Mouse (Mus musculus) liver, adult 2 months (tissue): Measurements from ENCODE around the gene Bbs9. TPM values are rescaled to one million over a fixed set of nuclear protein-coding genes. Genes with fewer than 3 reads are reported as not detected.

Source experiments
- DNase-seq: peaks from one replicate; pipeline ENCODE4 v3.0.0-alpha.2; 2011; ENCODE audit warnings: low read depth, low spot score; ENCODE audit errors: extremely low read depth
- H3K27ac ChIP-seq: fragments of 200-500 bp; replicated peaks from 2 replicates; pipeline ENCODE4 v1.5.1; 2012; ENCODE audit warnings: low read depth, mild to moderate bottlenecking, control low read depth, inconsistent platforms, low read length; ENCODE audit not compliant: insufficient read depth
- H3K27me3 ChIP-seq: fragments of 200-500 bp; 2 replicates; pipeline ENCODE4 v1.6.1; 2012; ENCODE audit warnings: mild to moderate bottlenecking, moderate library complexity, low read length, inconsistent platforms; ENCODE audit not compliant: control insufficient read depth, insufficient read depth
- H3K36me3 ChIP-seq: fragments of 200-500 bp; 2 replicates; pipeline ENCODE4 v1.6.1; 2012; ENCODE audit warnings: low read length, inconsistent platforms; ENCODE audit not compliant: control insufficient read depth, insufficient read depth
- H3K4me1 ChIP-seq: fragments of 200-500 bp; 2 replicates; pipeline ENCODE4 v1.6.1; 2011; ENCODE audit warnings: low read length; ENCODE audit not compliant: control insufficient read depth, insufficient read depth
- H3K4me3 ChIP-seq: fragments of 200-500 bp; 2 replicates; pipeline ENCODE4 v1.5.1; 2011; ENCODE audit warnings: low read depth, mild to moderate bottlenecking, control low read depth, low read length, moderate library complexity; ENCODE audit not compliant: insufficient read depth
- H3K79me2 ChIP-seq: fragments of 200-500 bp; 2 replicates; pipeline ENCODE4 v1.6.1; 2012; ENCODE audit warnings: inconsistent platforms, mild to moderate bottlenecking, low read length, moderate library complexity; ENCODE audit not compliant: control insufficient read depth, insufficient read depth
- H3K9ac ChIP-seq: fragments of 200-500 bp; 2 replicates; pipeline ENCODE4 v1.6.1; 2012; ENCODE audit warnings: low read depth, mild to moderate bottlenecking, control low read depth, inconsistent platforms, low read length
- CTCF ChIP-seq: fragments of 200-500 bp; IDR thresholded peaks from 2 replicates; pipeline ENCODE4 v1.5.1; 2011; ENCODE audit warnings: low read depth, low read length, control low read depth
- POLR2A ChIP-seq: fragments of 200-500 bp; IDR thresholded peaks from 2 replicates; pipeline ENCODE4 v1.6.1; 2011; ENCODE audit warnings: low read length, control low read depth; ENCODE audit not compliant: insufficient read depth; ENCODE audit errors: extremely low read depth
- WGBS: fragments of 180-500 bp; shearing (Covaris S2); methylation state at CpG from one replicate; pipeline ENCODE4 v1.1.7; 2018; 5-methylcytosine and 5-hydroxymethylcytosine counted together
- polyA plus RNA-seq: library from polyadenylated mRNA; depleted of rRNA; stranded (reverse); fragments of >200 nt; gene quantifications from 2 replicates; pipeline ENCODE4 v1.2.3, GENCODE M21; 2012
- total RNA-seq: library from RNA; depleted of rRNA; stranded (reverse); fragments of >200 nt; gene quantifications from 2 replicates; pipeline ENCODE4 v1.2.3, GENCODE M21; 2014

Gene Bbs9
- total and polyA plus RNA-seq, 2 experiments: 3.3 to 8.0 TPM

DNA sequence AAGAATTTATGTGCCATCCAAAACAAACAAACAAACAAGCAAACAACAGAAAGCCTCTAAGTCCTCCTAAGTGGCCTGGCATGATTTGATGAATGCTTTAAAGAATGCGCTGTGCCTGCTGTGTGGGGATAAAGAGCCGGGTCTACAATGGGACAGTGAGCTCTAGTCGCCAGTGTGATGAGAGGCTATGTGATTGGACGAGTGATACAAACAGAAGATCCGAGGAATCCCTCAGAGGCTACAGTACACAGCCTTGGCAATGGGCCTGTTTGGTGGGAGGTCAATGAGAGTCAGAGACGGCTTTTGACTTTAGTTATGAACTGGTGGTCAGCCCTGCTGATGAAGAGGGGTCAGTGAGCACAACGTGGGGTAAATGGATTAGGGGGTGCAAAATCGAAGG lies 349.4 kb downstream of the Bbs9 start:
- no peaks in the 10 kb centered on the region for H3K36me3 ChIP-seq
- TF ChIP-seq CTCF (no peak), POLR2A (no peak)
- no peaks in the 10 kb centered on the region for H3K4me1 ChIP-seq
- no peak overlapping the region for H3K27ac ChIP-seq
- no peaks in the 10 kb centered on the region for H3K27me3 ChIP-seq
- DNase-seq: no peak
- WGBS: 65% methylated on average over 8 of the region's 8 CpGs
- H3K9ac ChIP-seq: no peak overlapping the region
- no peaks in the 10 kb centered on the region for H3K79me2 ChIP-seq
- H3K4me3 ChIP-seq: no peak overlapping the region

- no peak for TF ChIP-seq CTCF
- no peak for TF ChIP-seq POLR2A
- Histone ChIP-seq H3K4me3 (no peak overlapping the region), H3K4me1 (no peaks in the 10 kb centered on the region), H3K27ac (no peak overlapping the region), H3K27me3 (no peaks in the 10 kb centered on the region), H3K79me2 (no peaks in the 10 kb centered on the region), H3K36me3 (no peaks in the 10 kb centered on the region), H3K9ac (no peak overlapping the region)
- DNase-seq: peak; percentile 8
- WGBS: 64% methylated on average over 3 of the region's 3 CpGs
Observed at GRCm38 (mm10) chr9:22826571-22826990, 351.1 kb downstream of the Bbs9 start.

DNA sequence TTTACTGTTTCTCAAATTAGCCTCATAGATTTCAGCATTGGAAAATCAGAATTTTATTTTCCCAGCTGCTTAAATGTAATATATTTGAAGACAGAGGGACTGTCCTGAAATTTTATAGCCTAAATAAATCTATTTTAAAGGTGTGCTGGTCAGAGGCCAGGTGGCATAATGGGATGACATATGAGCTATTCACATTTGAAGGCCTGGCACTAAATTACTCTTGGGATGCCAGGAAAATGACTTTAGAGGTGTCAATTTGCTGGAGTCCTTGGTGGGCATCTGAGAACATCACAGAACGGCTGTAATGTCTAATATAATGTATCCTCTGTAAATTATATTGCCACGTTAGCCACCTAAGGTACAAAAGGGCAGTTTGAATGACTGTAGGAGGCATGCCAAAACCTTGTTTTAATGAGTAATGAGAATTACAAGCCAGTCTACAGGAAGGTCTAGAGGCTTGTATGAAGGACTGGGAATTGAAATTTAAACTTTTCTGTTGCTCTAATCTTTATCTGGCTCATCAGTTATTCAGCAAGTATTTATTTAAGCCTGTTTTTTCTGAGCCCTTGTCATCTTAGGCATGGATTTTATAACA lies 351.8 kb downstream of the Bbs9 start:
- H3K36me3 ChIP-seq: no peaks in the 10 kb centered on the region
- no peaks in the 10 kb centered on the region for H3K27me3 ChIP-seq
- DNase-seq: peak; percentile 11
- no peaks in the 10 kb centered on the region for H3K79me2 ChIP-seq
- no peaks in the 10 kb centered on the region for H3K4me1 ChIP-seq
- 40% methylated on average over 2 of the region's 2 CpGs for WGBS
- no peak for TF ChIP-seq POLR2A
- no peak for TF ChIP-seq CTCF
- no peak overlapping the region for H3K9ac ChIP-seq
- H3K27ac ChIP-seq: no peak overlapping the region
- H3K4me3 ChIP-seq: no peak overlapping the region

GRCm38 (mm10) chr9:22829212-22829960 lies 353.9 kb downstream of the Bbs9 start:
- no peak overlapping the region for H3K27ac ChIP-seq
- no peaks in the 10 kb centered on the region for H3K4me1 ChIP-seq
- no peaks in the 10 kb centered on the region for H3K36me3 ChIP-seq
- TF ChIP-seq POLR2A (no peak), CTCF (no peak)
- WGBS: 94% methylated on average over 21 of the region's 21 CpGs
- no peak overlapping the region for H3K4me3 ChIP-seq
- no peaks in the 10 kb centered on the region for H3K79me2 ChIP-seq
- no peaks in the 10 kb centered on the region for H3K27me3 ChIP-seq
- no peak for DNase-seq
- H3K9ac ChIP-seq: no peak overlapping the region

DNA sequence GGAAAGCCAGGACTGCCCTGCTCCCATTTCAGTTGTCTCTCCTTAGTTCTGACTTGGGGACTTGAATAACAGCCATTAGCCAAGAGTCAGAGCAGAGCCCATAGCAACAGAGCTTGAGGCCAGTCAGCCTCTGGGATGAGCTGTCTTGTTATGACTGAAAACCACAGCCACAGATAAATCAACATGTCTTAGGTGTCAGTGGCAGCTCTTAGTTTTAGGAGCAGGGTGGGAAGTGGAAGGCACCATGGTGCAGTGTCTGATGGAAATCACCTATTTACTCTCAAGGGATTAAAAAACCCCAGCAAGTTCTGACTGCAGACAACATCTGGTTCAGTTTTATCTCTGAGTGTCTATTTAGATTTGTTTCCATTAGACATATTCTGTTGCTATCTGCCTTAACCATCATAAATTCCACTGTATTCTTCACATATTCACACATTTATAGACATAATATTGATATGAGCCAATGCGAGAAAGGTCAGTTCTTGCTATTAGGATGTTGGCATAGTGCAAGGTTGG lies 359.5 kb downstream of the Bbs9 start:
- Histone ChIP-seq H3K27me3 (no peaks in the 10 kb centered on the region), H3K36me3 (no peaks in the 10 kb centered on the region), H3K4me1 (no peaks in the 10 kb centered on the region; the same call in 1 of the 2 replicates), H3K4me3 (no peak overlapping the region), H3K27ac (no peak overlapping the region), H3K9ac (no peak overlapping the region), H3K79me2 (no peaks in the 10 kb centered on the region)
- no peak for TF ChIP-seq CTCF
- no peak for TF ChIP-seq POLR2A
- 100% methylated on average over 1 of the region's 1 CpGs for WGBS
- no peak for DNase-seq

DNA sequence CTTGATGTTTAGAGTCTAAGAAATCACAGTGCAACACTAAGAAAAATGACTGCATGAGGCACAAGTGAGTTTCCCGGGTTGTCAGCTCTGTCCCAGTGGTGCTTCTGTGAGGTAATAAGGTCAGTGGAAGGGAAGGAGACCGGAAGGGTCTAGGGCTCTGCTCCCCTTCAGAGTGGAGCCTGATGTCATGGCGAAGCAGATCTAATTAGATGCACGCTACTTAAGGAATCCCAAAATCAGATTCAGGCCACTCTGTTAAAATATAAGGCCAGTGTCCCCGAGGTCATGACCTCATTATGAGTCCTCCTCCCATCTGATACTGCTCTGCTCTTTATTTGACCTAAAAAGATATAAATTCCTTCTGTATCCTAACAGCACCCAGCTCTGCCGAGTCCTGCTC lies 361.5 kb downstream of the Bbs9 start:
- TF ChIP-seq POLR2A: no peak
- TF ChIP-seq CTCF: no peak
- Histone ChIP-seq H3K79me2 (no peaks in the 10 kb centered on the region), H3K27ac (no peak overlapping the region), H3K4me1 (no peaks in the 10 kb centered on the region; the same call in 1 of the 2 replicates), H3K27me3 (no peaks in the 10 kb centered on the region), H3K4me3 (no peak overlapping the region), H3K36me3 (no peaks in the 10 kb centered on the region), H3K9ac (no peak overlapping the region)
- 75% methylated on average over 6 of the region's 6 CpGs for WGBS
- DNase-seq: no peak
